Mouse (Mus musculus): ENCODE measurements around the gene Cxcr2.

The Cxcr2 gene

GRCm38 (mm10) chr1:74153461-74154184 is at the start of gene Cxcr2:
Gene Cxcr2 (plus strand): TSS chr1:74153989.
- in situ Hi-C loops (cut with MboI, MseI): no loop called here

GRCm38 (mm10) chr1:74105660-74106059 is 48.1 kb upstream of the Cxcr2 start:
- in situ Hi-C loops (cut with MboI, MseI): no loop called here

- in situ Hi-C loops (cut with MboI, MseI): no loop called here
These were observed 47.6 kb upstream of the Cxcr2 start for GRCm38 (mm10) chr1:74106214-74106613.

- in situ Hi-C loops (cut with MboI, MseI): no loop called here
These were observed 45.7 kb upstream of the Cxcr2 start for GRCm38 (mm10) chr1:74107931-74108618.

GRCm38 (mm10) chr1:74109670-74110069 is 44.1 kb upstream of the Cxcr2 start:
- in situ Hi-C loops (cut with MboI, MseI): no loop called here

- in situ Hi-C loops (cut with MboI, MseI): no loop called here
These were observed 42.7 kb upstream of the Cxcr2 start for GRCm38 (mm10) chr1:74110932-74111695.

GRCm38 (mm10) chr1:74111696-74112030 is 42.1 kb upstream of the Cxcr2 start:
- in situ Hi-C loops (cut with MboI, MseI): no loop called here

- in situ Hi-C loops (cut with MboI, MseI): no loop called here
These were observed 40.7 kb upstream of the Cxcr2 start for GRCm38 (mm10) chr1:74113071-74113470.

GRCm38 (mm10) chr1:74117876-74118275 is 35.9 kb upstream of the Cxcr2 start:
- in situ Hi-C loops (cut with MboI, MseI): no loop called here

GRCm38 (mm10) chr1:74119115-74119514 is 34.7 kb upstream of the Cxcr2 start:
- in situ Hi-C loops (cut with MboI, MseI): no loop called here

GRCm38 (mm10) chr1:74121138-74121537 is 32.7 kb upstream of the Cxcr2 start:
- in situ Hi-C loops (cut with MboI, MseI): no loop called here

GRCm38 (mm10) chr1:74121821-74122576 is 31.8 kb upstream of the Cxcr2 start:
- in situ Hi-C loops (cut with MboI, MseI): no loop called here

- in situ Hi-C loops (cut with MboI, MseI): no loop called here
These were observed 30.6 kb upstream of the Cxcr2 start for GRCm38 (mm10) chr1:74123215-74123614.

- in situ Hi-C loops (cut with MboI, MseI): no loop called here
These were observed 29.5 kb upstream of the Cxcr2 start, which contains the start of gene Tns1 for GRCm38 (mm10) chr1:74124021-74124981. Gene Tns1 (minus strand): TSS chr1:74124449.

GRCm38 (mm10) chr1:74124991-74125552 is 28.7 kb upstream of the Cxcr2 start, which contains the start of gene Rufy4:
Gene Rufy4 (plus strand): TSS chr1:74125541.
- in situ Hi-C loops (cut with MboI, MseI): no loop called here

GRCm38 (mm10) chr1:74130883-74131659 is 22.7 kb upstream of the Cxcr2 start:
- in situ Hi-C loops (cut with MboI, MseI): no loop called here

GRCm38 (mm10) chr1:74132011-74132410 is 21.8 kb upstream of the Cxcr2 start:
- in situ Hi-C loops (cut with MboI, MseI): no loop called here

- in situ Hi-C loops (cut with MboI, MseI): no loop called here
These were observed 19.8 kb upstream of the Cxcr2 start for GRCm38 (mm10) chr1:74133954-74134353.

GRCm38 (mm10) chr1:74135326-74135950 is 18.4 kb upstream of the Cxcr2 start:
- in situ Hi-C loops (cut with MboI, MseI): no loop called here
